Mouse (Mus musculus) stomach, postnatal 0 days (tissue): Measurements from ENCODE around the gene Rxrb. TPM values are rescaled to one million over a fixed set of nuclear protein-coding genes. Genes with fewer than 3 reads are reported as not detected.
A peak's percentile ranks its signal among the peaks of the same experiment; 100 is the strongest.
"Not testable (repeated sequence)": the region's sequence is repeated elsewhere in the genome, so short reads cannot be mapped to it uniquely, and the experiment has no call there.

Experiments used
- ATAC-seq: fragments of 200-750 bp; cut with Nextera tagmentation; 2 replicates; pipeline ENCODE4 v1.8.0; 2017; ENCODE audit not compliant: low FRiP score, low TSS enrichment
- DNase-seq: peaks from one replicate; pipeline ENCODE4 v3.0.0-alpha.2; 2016; ENCODE audit warnings: low spot score
- H3K27ac ChIP-seq: fragments of 300-500 bp; sonication (generic); replicated peaks from 2 replicates; pipeline ENCODE4 v1.5.1; 2014; ENCODE audit warnings: mild to moderate bottlenecking, control low read depth
- H3K27me3 ChIP-seq: fragments of 300-500 bp; sonication (generic); 2 replicates; pipeline ENCODE4 v1.6.1; 2014; ENCODE audit warnings: low read length; ENCODE audit not compliant: control insufficient read depth, insufficient read depth
- H3K36me3 ChIP-seq: fragments of 300-500 bp; sonication (generic); 2 replicates; pipeline ENCODE4 v1.6.1; 2014; ENCODE audit warnings: low read length, mixed read lengths; ENCODE audit not compliant: control insufficient read depth, insufficient read depth
- H3K4me1 ChIP-seq: fragments of 300-500 bp; sonication (generic); replicated peaks from 2 replicates; pipeline ENCODE4 v1.6.1; 2014; ENCODE audit warnings: antibody characterized with exemption; ENCODE audit not compliant: control insufficient read depth, insufficient read depth
- H3K4me2 ChIP-seq: fragments of 300-500 bp; sonication (generic); replicated peaks from 2 replicates; pipeline ENCODE4 v1.6.1; 2014; ENCODE audit warnings: low read depth, mild to moderate bottlenecking, control low read depth, moderate library complexity
- H3K4me3 ChIP-seq: fragments of 300-500 bp; sonication (generic); 2 replicates; pipeline ENCODE4 v1.5.1; 2014; ENCODE audit warnings: low read depth, low read length, control low read depth
- H3K9ac ChIP-seq: fragments of 300-500 bp; sonication (generic); 2 replicates; pipeline ENCODE4 v1.6.1; 2014; ENCODE audit warnings: mild to moderate bottlenecking, low read length, control low read depth, mixed read lengths
- H3K9me3 ChIP-seq: fragments of 300-500 bp; sonication (generic); 2 replicates; pipeline ENCODE4 v1.6.1; 2016; ENCODE audit warnings: low read length; ENCODE audit not compliant: control insufficient read depth
- CTCF ChIP-seq: IDR thresholded peaks from 2 replicates; pipeline ENCODE4 v1.5.1; 2016; ENCODE audit warnings: antibody characterized with exemption, low read depth, mild to moderate bottlenecking, moderate library complexity
- EP300 ChIP-seq: optimal IDR thresholded peaks from 2 replicates; pipeline ENCODE3; 2016; ENCODE audit warnings: antibody characterized with exemption
- WGBS: fragments of 180-500 bp; shearing (Covaris S2); extraction: QIAGEN DNeasy Blood & Tissue Kit; methylation state at CpG from one replicate; pipeline ENCODE4 v1.1.7; 2014; 5-methylcytosine and 5-hydroxymethylcytosine counted together
- polyA plus RNA-seq: library from polyadenylated mRNA; unstranded; fragments of >200 nt; fragmentation: Nextera tagmentation; extraction: Ambion mirVana; gene quantifications from 2 replicates; pipeline ENCODE4 v1.2.1, GENCODE M21; 2015

The Rxrb gene
- polyA plus RNA-seq, result 25.0 and 26.9 TPM in 2 replicates

DNA sequence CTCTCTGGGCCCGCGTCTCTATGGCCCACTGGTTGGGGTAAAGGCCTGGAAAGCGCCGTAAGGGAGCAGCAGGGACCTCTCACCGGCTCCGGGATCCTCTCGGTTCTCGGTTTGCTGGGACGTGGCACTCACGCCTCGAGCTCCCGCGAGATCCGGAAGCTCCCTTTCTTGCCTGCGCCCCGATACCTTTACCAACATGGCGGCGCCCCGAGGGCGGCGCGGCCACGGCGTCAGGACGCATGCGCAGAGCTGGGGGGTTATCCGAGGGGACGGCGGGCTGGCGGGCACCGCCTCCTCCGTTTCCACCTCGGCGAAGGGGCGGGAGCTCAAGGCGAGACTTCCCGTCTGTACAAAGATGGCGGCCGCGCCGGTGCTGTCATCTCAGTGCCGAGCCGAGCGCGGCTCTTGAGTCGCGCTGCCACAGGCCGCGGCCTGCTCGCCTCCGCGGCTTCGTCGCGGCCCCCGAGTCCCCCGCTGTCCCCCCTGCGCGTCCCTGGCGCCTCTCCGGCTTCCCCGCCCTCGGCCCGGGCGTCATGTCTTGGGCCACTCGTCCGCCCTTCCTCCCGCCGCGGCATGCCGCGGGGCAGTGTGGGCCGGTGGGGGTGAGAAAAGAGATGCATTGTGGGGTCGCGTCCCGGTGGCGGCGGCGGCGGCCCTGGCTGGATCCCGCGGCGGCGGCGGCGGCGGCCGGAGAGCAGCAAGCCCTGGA lies at the start of gene Rxrb, which contains the start of gene Slc39a7:
Rxrb (plus strand) TSS at position 348 of the 709 bp plus-strand sequence.
Slc39a7 (minus strand) TSS at position 218 of the 709 bp plus-strand sequence.
- TF ChIP-seq CTCF (no peak), EP300 (peak; percentile 96)
- H3K9ac ChIP-seq, result peak within 1 kb of the TSS; percentile 96
- DNase-seq, result peak; percentile 99
- no peaks in the 10 kb centered on the region for H3K9me3 ChIP-seq
- peak within 1 kb of the TSS; percentile 86 for H3K4me3 ChIP-seq
- peaks cover 7% of the 10 kb centered on the region for H3K4me1 ChIP-seq
- no peaks in the 10 kb centered on the region for H3K27me3 ChIP-seq
- peaks cover 24% of the 10 kb centered on the region for H3K36me3 ChIP-seq
- H3K27ac ChIP-seq, result peak within 1 kb of the TSS; percentile 98
- ATAC-seq, result peak; percentile 81
- peak within 1 kb of the TSS; percentile 93 for H3K4me2 ChIP-seq
- WGBS, result under 1% methylated on average over 52 of the region's 88 CpGs

DNA sequence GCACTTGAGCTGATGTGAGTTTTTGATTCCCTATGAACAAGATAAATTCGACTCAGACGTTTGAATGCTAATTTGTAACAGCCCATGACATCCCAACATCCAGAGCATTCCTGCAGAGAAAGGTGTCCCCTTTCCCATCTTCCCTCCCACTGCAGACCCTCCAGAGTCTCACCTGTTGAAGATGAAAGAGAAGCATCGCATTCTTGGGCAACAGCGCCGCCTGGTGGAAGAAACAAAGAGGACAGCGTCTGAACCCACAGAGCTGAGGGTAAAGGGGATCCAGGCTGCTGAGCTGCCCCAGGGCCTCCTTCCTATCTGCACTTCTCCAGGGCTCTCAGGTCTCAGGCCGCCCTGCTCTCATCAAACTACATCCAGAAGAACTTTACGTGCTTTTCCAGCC lies 49.5 kb upstream of the Rxrb start:
- peak; percentile 58 for DNase-seq
- not testable (repeated sequence) for H3K36me3 ChIP-seq, H3K9ac ChIP-seq, H3K4me1 ChIP-seq, H3K4me3 ChIP-seq, H3K27ac ChIP-seq, H3K9me3 ChIP-seq, H3K27me3 ChIP-seq, ATAC-seq, H3K4me2 ChIP-seq
- WGBS, result 13% methylated on average over 8 of the region's 8 CpGs
- TF ChIP-seq CTCF, result peak; percentile 85

DNA sequence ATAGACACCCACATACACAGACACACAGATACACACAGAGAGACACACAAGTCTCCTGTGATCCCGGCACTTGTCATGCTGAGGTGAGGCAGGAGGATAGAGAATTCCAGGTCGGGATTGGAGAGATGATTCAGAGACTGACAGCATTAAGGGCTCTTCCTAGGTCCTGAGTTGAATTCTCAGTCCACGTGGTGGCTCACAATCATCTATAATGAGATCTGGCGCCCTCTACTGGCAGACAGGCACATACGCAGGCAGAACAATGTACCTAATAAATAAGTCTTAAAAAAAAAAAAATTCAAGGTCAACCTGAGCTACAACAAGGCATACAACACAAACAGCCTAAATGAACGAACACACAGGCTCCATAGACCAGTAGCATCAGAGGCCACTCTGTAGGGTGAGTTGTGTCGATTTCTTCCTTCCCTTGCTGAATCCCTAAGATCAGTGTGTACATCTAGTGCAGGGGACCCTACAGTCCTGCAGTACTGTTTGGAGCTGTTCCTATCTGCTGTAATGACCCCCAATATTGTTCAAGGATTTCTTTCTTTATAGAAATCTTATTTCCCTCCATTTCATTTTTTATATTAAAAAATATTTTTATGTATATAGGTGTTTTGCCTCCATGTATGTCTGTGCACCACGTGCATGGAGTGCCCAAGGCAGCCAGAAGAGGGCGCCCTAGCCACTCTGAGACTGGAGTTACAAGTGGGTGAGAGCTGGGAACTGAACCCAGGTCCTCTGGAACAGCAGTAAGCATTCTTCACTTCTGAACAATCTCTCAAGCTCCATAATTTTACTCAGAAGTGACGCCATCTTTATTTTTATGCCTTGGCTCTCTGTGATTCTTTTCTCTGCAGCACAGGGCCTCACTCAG lies 39.6 kb upstream of the Rxrb start:
- Histone ChIP-seq H3K9ac (no peak overlapping the region), H3K27me3 (no peaks in the 10 kb centered on the region), H3K4me1 (no peaks in the 10 kb centered on the region), H3K4me2 (no peak overlapping the region), H3K27ac (no peak overlapping the region), H3K4me3 (no peak overlapping the region), H3K9me3 (no peaks in the 10 kb centered on the region), H3K36me3 (no peaks in the 10 kb centered on the region)
- ATAC-seq (peak; percentile 74), DNase-seq (peak; percentile 69)
- TF ChIP-seq CTCF (peak; percentile 85), EP300 (no peak)
- 31% methylated on average over 10 of the region's 10 CpGs for WGBS

DNA sequence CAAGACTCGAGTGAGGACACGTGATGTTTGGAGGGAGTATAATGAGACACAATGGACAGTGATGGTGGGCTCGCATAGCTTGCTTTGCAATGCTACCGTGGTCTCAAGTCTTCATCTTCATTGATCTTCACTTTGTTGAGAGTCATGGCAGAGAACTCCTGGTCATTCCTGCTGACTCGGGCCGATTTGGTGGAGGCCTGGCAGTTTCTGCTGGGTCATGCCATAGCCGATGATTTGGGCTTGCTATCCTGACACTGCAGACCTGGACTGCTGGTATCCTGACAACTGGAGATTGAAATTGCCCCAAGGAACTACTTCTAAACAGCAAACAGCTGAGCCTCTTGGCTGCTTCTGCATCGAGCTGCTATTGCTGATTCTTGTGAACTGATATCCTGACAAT lies 36.7 kb upstream of the Rxrb start:
- no peak overlapping the region for H3K4me2 ChIP-seq
- no peaks in the 10 kb centered on the region for H3K27me3 ChIP-seq

DNA sequence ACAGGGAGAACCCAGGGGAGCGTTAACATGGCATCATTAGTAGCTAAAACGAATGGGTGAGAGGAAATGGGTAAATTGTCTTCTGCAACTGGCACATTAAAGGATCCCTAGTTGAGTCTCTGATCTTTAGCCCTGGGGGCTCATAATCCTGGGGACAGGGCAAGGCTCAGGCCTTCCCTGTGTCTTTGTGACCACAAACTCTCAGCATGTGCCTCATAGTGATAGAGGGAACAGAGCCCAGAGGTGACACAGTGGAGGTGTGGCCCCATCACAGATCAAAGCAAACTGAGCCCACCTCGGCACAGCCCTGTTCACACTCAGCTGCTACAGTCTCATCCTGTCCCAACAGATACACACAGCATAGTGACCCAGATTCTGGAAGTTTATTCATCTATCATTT lies 36.0 kb upstream of the Rxrb start:
- H3K4me1 ChIP-seq, result 0 out of 2 replicates have a peak, but pooled peaks cover 2% of the 10 kb centered on the region
- no peaks in the 10 kb centered on the region for H3K9me3 ChIP-seq
- H3K36me3 ChIP-seq, result no peaks in the 10 kb centered on the region
- WGBS, result 34% methylated on average over 3 of the region's 3 CpGs
- ATAC-seq (no peak), DNase-seq (no peak)
- no peak overlapping the region for H3K9ac ChIP-seq
- no peak overlapping the region for H3K4me3 ChIP-seq
- TF ChIP-seq CTCF, result no peak
- TF ChIP-seq EP300, result no peak
- no peak overlapping the region for H3K4me2 ChIP-seq
- no peak overlapping the region for H3K27ac ChIP-seq
- no peaks in the 10 kb centered on the region for H3K27me3 ChIP-seq

More for the DNA sequence above, 36.7 kb upstream of the Rxrb start:
- Histone ChIP-seq H3K36me3 (no peaks in the 10 kb centered on the region), H3K9ac (no peak overlapping the region), H3K9me3 (no peaks in the 10 kb centered on the region), H3K4me3 (no peak overlapping the region), H3K27ac (no peak overlapping the region), H3K4me1 (0 out of 2 replicates have a peak, but pooled peaks cover 2% of the 10 kb centered on the region)
- no peak for DNase-seq
- WGBS, result 92% methylated on average over 8 of the region's 8 CpGs
- ATAC-seq, result no peak
- TF ChIP-seq EP300 (no peak), CTCF (no peak)

DNA sequence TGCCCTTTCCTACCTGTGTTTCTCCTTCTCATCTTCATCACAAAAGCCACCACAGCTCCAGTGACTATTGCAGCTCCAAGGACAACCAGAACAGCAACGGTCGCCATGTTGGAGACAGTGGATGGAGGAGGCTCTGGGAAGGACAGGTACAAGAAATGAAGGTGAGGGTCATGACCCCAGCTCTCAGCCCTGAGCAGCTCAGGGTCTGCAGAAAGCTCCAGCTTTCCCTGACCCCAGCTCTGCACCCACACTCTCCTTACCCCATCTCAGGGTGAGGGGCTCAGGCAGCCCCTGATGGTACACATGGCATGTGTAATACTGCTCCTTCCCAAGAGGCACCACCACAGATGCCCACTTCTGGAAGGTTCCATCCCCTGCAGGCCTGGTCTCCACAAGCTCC lies 34.6 kb upstream of the Rxrb start:
- DNase-seq, H3K4me1 ChIP-seq, H3K4me3 ChIP-seq, H3K27me3 ChIP-seq, H3K9me3 ChIP-seq, H3K4me2 ChIP-seq, ATAC-seq, H3K9ac ChIP-seq, H3K36me3 ChIP-seq, H3K27ac ChIP-seq: not testable (repeated sequence)
- 96% methylated on average over 2 of the region's 2 CpGs for whole genome bisulfite sequencing

DNA sequence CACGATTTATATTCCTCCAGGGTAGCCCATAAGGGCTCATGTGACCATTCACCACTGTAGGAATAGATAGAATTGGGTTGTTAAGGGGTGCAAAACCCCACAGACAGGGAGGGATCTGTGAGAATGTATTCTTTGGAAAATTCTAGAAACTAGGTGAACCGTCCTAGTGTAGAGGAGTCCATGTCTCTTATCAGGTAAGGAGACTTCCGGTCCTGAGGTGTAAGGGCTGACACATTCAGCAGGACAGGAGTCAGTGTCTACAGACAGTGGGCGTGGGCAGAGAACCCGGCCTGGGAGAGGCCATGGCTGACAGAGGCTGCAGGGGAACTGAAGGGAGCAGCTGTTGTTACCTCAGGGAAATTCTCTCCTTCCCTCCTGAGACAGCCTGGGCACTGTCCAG lies 32.9 kb upstream of the Rxrb start:
- not testable (repeated sequence) for H3K9ac ChIP-seq, H3K36me3 ChIP-seq, H3K4me2 ChIP-seq, H3K27ac ChIP-seq, H3K9me3 ChIP-seq, H3K4me3 ChIP-seq, H3K4me1 ChIP-seq, H3K27me3 ChIP-seq, ATAC-seq, DNase-seq
- 46% methylated on average over 5 of the region's 5 CpGs for WGBS
